Mouse (Mus musculus) cerebellum, adult 2 months (tissue): Measurements from ENCODE around the gene Usp38. TPM values are rescaled to one million over a fixed set of nuclear protein-coding genes. Genes with fewer than 3 reads are reported as not detected.
A peak's percentile ranks its signal among the peaks of the same experiment; 100 is the strongest.
"Not testable (repeated sequence)": the region's sequence is repeated elsewhere in the genome, so short reads cannot be mapped to it uniquely, and the experiment has no call there.

ENCODE experiments used
- DNase-seq, 2 experiments: peaks; one replicate each; pipeline ENCODE4 v3.0.0; 2021
- H3K27ac ChIP-seq: fragments of 200-500 bp; 2 replicates; pipeline ENCODE4 v1.5.1; 2012; ENCODE audit warnings: low read length, control low read depth, inconsistent platforms; ENCODE audit not compliant: insufficient read depth
- H3K27me3 ChIP-seq: fragments of 200-500 bp; 2 replicates; pipeline ENCODE4 v1.6.1; 2012; ENCODE audit warnings: inconsistent platforms, mild to moderate bottlenecking, low read length, moderate library complexity; ENCODE audit not compliant: control insufficient read depth, insufficient read depth
- H3K4me1 ChIP-seq: fragments of 200-500 bp; 2 replicates; pipeline ENCODE4 v1.6.1; 2011; ENCODE audit warnings: low read length; ENCODE audit not compliant: control insufficient read depth, insufficient read depth
- H3K4me3 ChIP-seq: fragments of 200-500 bp; replicated peaks from 2 replicates; pipeline ENCODE3; 2011; ENCODE audit warnings: mild to moderate bottlenecking, low read depth, low read length, control low read depth; ENCODE audit not compliant: insufficient read depth
- CTCF ChIP-seq: fragments of 200-500 bp; IDR thresholded peaks from 2 replicates; pipeline ENCODE4 v1.5.1; 2011; ENCODE audit warnings: low read depth, mild to moderate bottlenecking, control low read depth, low read length, moderate library complexity, borderline replicate concordance; ENCODE audit not compliant: insufficient read depth
- POLR2A ChIP-seq: fragments of 200-500 bp; IDR thresholded peaks from 2 replicates; pipeline ENCODE4 v1.6.1; 2011; ENCODE audit warnings: low read length, control low read depth, borderline replicate concordance; ENCODE audit not compliant: insufficient read depth
- WGBS: fragments of 180-500 bp; shearing (Covaris S2); methylation state at CpG from one replicate; pipeline ENCODE4 v1.1.7; 2018; 5-methylcytosine and 5-hydroxymethylcytosine counted together
- polyA plus RNA-seq: library from polyadenylated mRNA; depleted of rRNA; stranded (reverse); fragments of >200 nt; gene quantifications from 2 replicates; pipeline ENCODE4 v1.2.3, GENCODE M21; 2012; rRNA removed

The Usp38 gene
- 13.1 and 13.7 TPM in 2 replicates for polyA plus RNA-seq

DNA sequence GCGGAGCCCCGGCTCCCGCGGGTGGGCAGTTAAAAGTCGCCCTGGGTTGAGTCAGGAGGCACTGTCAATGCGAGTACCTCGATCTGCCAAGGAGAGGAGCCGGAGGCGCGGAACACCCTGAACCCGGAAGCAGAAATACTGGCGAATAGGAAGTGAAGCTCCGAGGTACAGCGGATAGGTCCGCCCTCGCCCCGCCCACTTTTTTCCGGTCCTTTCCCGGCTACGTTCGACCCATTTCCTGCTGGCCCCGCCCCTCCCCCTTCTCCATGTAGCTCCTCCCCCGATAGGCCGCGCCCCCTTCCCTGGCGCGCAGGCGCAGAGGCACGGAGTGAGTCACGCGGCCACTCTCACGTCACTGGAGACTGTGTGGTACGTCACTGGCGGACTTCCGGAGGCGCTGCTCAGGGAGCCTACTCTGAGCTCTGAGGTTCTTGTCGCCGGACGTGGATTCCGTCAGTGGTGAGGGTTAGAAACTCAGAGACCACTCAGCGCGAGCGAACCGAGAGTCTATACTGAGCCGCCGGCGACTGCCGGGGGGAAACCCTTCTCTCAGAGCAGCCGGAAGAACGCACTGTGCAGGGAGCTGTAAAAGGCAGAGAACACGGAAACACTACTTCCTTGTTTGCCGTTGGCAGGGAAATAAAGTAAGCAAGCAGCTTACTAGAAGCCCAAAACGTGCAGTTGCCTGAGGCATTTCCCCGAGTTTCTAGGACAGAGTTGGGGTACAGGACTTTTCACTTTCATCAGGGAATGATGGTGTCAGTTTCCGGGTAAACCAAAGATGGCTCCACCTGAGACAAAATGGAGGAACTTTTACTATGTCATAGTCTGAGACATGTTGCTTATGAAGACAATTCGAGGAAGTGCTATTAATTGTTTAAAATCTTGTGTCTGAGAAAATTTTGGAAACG is at the start of gene Usp38:
TSS of gene Usp38 (minus strand) at position 140 of the 911 bp plus-strand sequence.
- TF ChIP-seq CTCF (no peak), POLR2A (peak; percentile 95)
- WGBS: 3% methylated on average over 57 of the region's 57 CpGs
- peak within 1 kb of the TSS; percentile 90 for H3K27ac ChIP-seq

DNA sequence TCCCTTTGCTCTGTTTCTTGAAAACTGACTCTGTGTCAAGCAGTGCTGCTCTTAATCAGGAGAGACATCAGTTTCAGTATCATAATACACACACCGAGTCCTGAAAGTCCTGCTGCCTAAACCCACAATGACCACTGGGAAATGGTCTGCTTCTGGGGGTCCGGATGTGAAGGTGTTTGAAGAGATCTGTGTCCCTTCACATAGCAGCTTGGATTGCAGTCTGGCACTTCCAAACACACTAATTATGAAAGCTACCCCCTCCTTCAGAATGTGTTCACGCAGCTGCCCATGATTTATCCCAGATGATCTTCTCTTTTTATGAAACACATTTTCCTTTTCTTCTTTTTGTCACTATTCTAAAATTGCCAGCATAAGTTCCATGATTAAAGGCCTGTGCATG is 47.8 kb upstream of the Usp38 start:
- no peaks in the 10 kb centered on the region for H3K4me1 ChIP-seq
- no peak for TF ChIP-seq POLR2A
- TF ChIP-seq CTCF: no peak
- 74% methylated on average over 3 of the region's 3 CpGs for WGBS
- no peak for DNase-seq
- no peaks in the 10 kb centered on the region; the same call in 1 of the 2 replicates for H3K27me3 ChIP-seq
- H3K4me3 ChIP-seq: no peak overlapping the region
- no peak overlapping the region for H3K27ac ChIP-seq

More for the DNA sequence above, at the start of gene Usp38:
- no peaks in the 10 kb centered on the region for H3K27me3 ChIP-seq
- DNase-seq: peak; percentile 99
- peak within 1 kb of the TSS; percentile 85 for H3K4me3 ChIP-seq
- peaks cover 3% of the 10 kb centered on the region; the same call in 1 of the 2 replicates for H3K4me1 ChIP-seq

DNA sequence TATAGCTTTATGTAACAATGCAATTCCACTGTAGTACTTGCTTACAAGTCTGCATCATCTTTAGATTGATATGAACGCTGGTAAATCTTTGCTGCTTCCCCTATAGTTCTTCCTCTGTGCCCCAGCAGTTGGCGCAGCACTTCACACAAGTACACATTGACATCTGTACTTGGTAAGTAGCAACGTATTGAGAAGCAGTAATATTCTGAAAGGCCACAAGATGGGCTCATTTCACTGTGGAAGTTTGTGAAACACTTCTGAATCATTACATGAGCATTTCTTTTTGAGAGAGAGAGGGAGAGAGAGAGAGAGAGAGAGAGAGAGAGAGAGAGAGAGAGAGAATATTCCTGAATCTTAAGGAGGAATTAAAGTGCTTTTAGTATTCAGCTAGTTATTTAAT is 47.2 kb upstream of the Usp38 start:
- H3K27ac ChIP-seq: no peak overlapping the region
- TF ChIP-seq CTCF (no peak), POLR2A (no peak)
- H3K27me3 ChIP-seq: no peaks in the 10 kb centered on the region; the same call in 1 of the 2 replicates
- no peaks in the 10 kb centered on the region for H3K4me1 ChIP-seq
- WGBS: 26% methylated on average over 3 of the region's 3 CpGs
- H3K4me3 ChIP-seq: no peak overlapping the region
- peak in 1 of 2 experiments; percentile 3 for DNase-seq

DNA sequence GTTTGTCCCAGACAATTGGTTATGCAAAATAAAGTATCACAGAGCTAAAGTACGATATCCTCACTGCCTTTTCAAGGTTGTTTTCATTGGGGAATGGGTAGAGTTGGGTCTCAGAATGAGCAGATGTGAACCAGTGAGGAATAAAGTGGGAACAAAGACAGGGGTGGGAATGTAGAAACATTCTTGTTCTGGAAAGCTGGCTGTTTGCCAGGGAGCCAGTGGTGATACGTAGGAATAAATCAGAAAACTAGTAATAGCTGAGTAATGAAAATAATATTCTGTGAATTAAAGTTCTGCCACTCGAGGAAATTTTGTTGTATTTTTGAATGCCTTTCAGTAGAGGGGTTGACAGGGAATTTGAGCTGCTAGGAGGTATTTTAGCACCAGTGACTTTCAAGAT is 29.5 kb upstream of the Usp38 start:
- WGBS: 43% methylated on average over 3 of the region's 3 CpGs
- H3K4me3 ChIP-seq: no peak overlapping the region
- DNase-seq: no peak
- no peak overlapping the region for H3K27ac ChIP-seq
- no peaks in the 10 kb centered on the region for H3K27me3 ChIP-seq
- TF ChIP-seq POLR2A: no peak
- no peak for TF ChIP-seq CTCF
- no peaks in the 10 kb centered on the region for H3K4me1 ChIP-seq

DNA sequence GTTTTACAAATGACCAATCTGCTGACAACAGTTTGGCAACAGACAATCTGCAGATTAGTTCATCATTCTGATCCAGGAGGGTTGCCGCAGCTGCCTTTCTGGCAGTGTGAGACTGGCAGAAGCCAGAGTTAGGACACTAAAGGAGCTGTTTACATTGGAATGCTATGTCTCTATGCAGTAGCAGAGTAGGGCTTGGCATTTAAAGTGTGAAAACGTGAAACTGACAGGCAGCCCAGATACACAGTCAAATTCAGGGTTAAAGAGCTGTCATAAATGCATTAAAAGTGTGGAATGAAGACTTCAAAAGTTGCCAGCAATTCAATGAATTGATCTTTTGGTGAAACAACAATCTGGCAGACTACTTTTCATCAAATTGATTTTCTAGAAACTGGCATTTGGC is 13.3 kb upstream of the Usp38 start:
- TF ChIP-seq CTCF: no peak
- no peak for TF ChIP-seq POLR2A
- H3K27ac ChIP-seq: no peak overlapping the region
- H3K4me3 ChIP-seq: no peak overlapping the region
- H3K27me3 ChIP-seq: no peaks in the 10 kb centered on the region
- H3K4me1 ChIP-seq: no peaks in the 10 kb centered on the region
- DNase-seq: no peak
- 6% methylated on average over 2 of the region's 2 CpGs for WGBS

DNA sequence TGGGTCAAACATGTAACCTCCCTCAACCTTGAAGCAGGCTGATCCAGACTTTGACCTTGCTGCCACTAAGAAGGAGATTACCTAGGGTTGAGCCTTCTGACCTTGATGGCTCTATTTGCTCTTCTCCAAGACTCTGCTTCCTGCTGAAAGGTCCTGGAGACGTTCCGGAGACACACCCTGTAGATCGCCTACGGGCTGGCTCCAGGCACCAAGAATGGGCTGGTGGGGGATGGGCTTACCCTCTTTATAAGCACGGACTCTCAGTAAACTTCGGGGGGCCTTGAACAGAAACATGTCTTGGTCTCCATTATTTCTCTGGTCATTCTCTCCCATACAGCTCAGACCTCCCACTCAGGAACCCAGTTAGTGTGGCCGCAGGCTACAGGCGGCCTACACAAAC is 2.8 kb upstream of the Usp38 start:
- not testable (repeated sequence) for DNase-seq, H3K4me3 ChIP-seq, H3K27ac ChIP-seq, H3K4me1 ChIP-seq, H3K27me3 ChIP-seq
- WGBS: 87% methylated on average over 8 of the region's 8 CpGs

DNA sequence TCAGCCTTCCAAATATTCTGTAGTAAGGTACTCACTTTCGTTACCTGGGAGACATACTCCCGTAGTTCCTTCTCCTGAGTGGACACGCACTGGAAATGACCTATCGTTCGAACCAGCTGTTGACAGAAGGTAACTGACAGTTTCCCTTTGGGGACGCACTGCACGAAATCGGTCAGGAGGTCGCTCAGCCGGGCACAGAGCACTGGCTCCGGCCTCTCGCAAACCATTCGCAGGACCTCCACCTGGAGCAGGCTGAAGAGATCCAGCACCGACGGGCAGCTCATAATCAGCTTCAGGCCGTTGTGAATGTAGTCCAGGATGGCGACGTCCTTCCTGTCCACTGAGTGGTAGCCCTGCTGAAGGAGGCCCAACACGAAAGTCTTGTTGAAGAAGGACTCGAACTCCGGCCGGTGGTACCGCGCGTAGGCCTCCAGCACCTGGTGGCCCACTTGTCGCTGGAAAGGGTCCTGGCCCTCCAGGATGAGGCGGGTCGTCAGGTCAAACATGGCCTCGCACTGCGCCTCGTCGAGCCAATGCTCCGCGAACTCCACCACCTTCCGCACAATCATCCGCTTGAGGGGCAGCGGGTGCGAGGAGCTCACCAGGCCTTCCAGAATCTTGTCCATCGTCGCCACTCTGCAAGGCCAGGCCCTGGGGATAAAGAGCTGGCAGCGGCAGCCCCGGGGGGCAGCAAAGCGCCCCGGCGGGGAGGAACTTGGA is 757 bp downstream of the Usp38 start:
- no peak for TF ChIP-seq POLR2A
- DNase-seq: peak in 1 of 2 experiments; percentile 7

More for the DNA sequence above, 757 bp downstream of the Usp38 start:
- 2% methylated on average over 45 of the region's 45 CpGs for WGBS
- Histone ChIP-seq H3K27ac (peak overlapping the region; percentile 13; the same call in 1 of the 2 replicates), H3K4me1 (peaks cover 3% of the 10 kb centered on the region; the same call in 1 of the 2 replicates), H3K27me3 (no peaks in the 10 kb centered on the region), H3K4me3 (peak overlapping the region; percentile 69)
